In genomic region chr17:88004892-88005291, GRCm38 (mm10) we compare ENCODE assay signal across 21 mouse cellular contexts. TPM values are rescaled to one million over a fixed set of nuclear protein-coding genes. Genes with fewer than 3 reads are reported as not detected.
DNase-seq lines count a peak whose midpoint lies in the region; ATAC-seq lines count a peak whose summit lies in the region.
"Had no signal": no experiment of that assay in that cellular context is flagged by ENCODE, and none has a peak within 500 bp of the region (broad histone marks: within the 10 kb centered on the region; RNA-seq: fewer than 3 reads in every experiment).

No protein-coding gene starts in this region.

- no peak overlapping the region for H3K9ac ChIP-seq in heart, embryonic 12.5 days
- no peak overlapping the region for H3K9ac ChIP-seq in intestine, embryonic 14.5 days (ENCODE audit: low read length)
- H3K9ac ChIP-seq in intestine, embryonic 15.5 days: no peak overlapping the region
- H3K9ac ChIP-seq: embryonic facial prominence, embryonic 12.5 days; forebrain, embryonic 13.5 days; forebrain, embryonic 15.5 days; forebrain, postnatal 0 days had no signal

- H3K4me1 ChIP-seq in heart, embryonic 12.5 days (replicated peaks): peaks cover 8% of the 10 kb centered on the region; the same call in 1 of the 2 replicates
- H3K4me1 ChIP-seq in intestine, embryonic 14.5 days (replicated peaks; ENCODE audit: control insufficient read depth, insufficient read depth, low read length): no peaks in the 10 kb centered on the region
- H3K4me1 ChIP-seq in intestine, embryonic 15.5 days (replicated peaks): no peaks in the 10 kb centered on the region
- H3K4me1 ChIP-seq: embryonic facial prominence, embryonic 10.5 days; embryonic facial prominence, embryonic 12.5 days; forebrain, embryonic 13.5 days; forebrain, embryonic 15.5 days had no signal

- no peaks in the 10 kb centered on the region for H3K27me3 ChIP-seq in heart, embryonic 12.5 days (replicated peaks)
- no peaks in the 10 kb centered on the region for H3K27me3 ChIP-seq in intestine, embryonic 14.5 days (replicated peaks; ENCODE audit: control insufficient read depth, insufficient read depth, low read length)
- H3K27me3 ChIP-seq in intestine, embryonic 15.5 days (replicated peaks): no peaks in the 10 kb centered on the region
- H3K27me3 ChIP-seq: embryonic facial prominence, embryonic 12.5 days; forebrain, embryonic 13.5 days; forebrain, embryonic 15.5 days; Patski had no signal

- ATAC-seq in heart, embryonic 12.5 days (ENCODE audit: insufficient number of reproducible peaks, low FRiP score): no peak
- no peak for ATAC-seq in intestine, embryonic 14.5 days (replicated peaks; ENCODE audit: low FRiP score, low TSS enrichment, low read depth)
- no peak for ATAC-seq in intestine, embryonic 15.5 days
- ATAC-seq: activated CD4-positive, CD25-positive, alpha-beta regulatory T cell, adult 4 months; forebrain, embryonic 13.5 days; forebrain, embryonic 15.5 days; forebrain, postnatal 0 days; Patski had no signal

- H3K4me2 ChIP-seq in heart, embryonic 12.5 days: no peak overlapping the region
- no peak overlapping the region for H3K4me2 ChIP-seq in intestine, embryonic 14.5 days (ENCODE audit: low read length)
- H3K4me2 ChIP-seq in intestine, embryonic 15.5 days (replicated peaks): no peak overlapping the region
- H3K4me2 ChIP-seq: embryonic facial prominence, embryonic 12.5 days; forebrain, embryonic 13.5 days; forebrain, embryonic 15.5 days had no signal

- 82% methylated on average over 1 of the region's 1 CpGs for whole genome bisulfite sequencing in heart, embryonic 12.5 days
- 97% methylated on average over 1 of the region's 1 CpGs for WGBS in intestine, embryonic 14.5 days
- WGBS in intestine, embryonic 15.5 days: 91% methylated on average over 1 of the region's 1 CpGs

- no peaks in the 10 kb centered on the region for H3K9me3 ChIP-seq in heart, embryonic 12.5 days (replicated peaks)
- no peaks in the 10 kb centered on the region for H3K9me3 ChIP-seq in intestine, embryonic 14.5 days (ENCODE audit: control insufficient read depth, low read length)
- no peaks in the 10 kb centered on the region for H3K9me3 ChIP-seq in intestine, embryonic 15.5 days
- H3K9me3 ChIP-seq: embryonic facial prominence, embryonic 10.5 days; embryonic facial prominence, embryonic 12.5 days; forebrain, embryonic 13.5 days; forebrain, embryonic 15.5 days; G1E had no signal

- no peak overlapping the region for H3K4me3 ChIP-seq in heart, embryonic 12.5 days
- no peak overlapping the region for H3K4me3 ChIP-seq in intestine, embryonic 14.5 days (ENCODE audit: low read depth, low read length)
- no peak overlapping the region for H3K4me3 ChIP-seq in intestine, embryonic 15.5 days (replicated peaks)
- H3K4me3 ChIP-seq: embryonic facial prominence, embryonic 10.5 days; embryonic facial prominence, embryonic 12.5 days; forebrain, embryonic 13.5 days; forebrain, embryonic 15.5 days had no signal

- DNase-seq in heart, postnatal 10 days: no peak
- DNase-seq in intestine, embryonic 14.5 days (ENCODE audit: low spot score): peak; percentile 37
- DNase-seq in kidney, adult 8-10 months: no peak
- DNase-seq: adrenal gland, adult 8-10 months; adrenal gland, postnatal 14 days; adrenal gland, postnatal 36 days; cerebellum, adult 11-12 months; cerebellum, adult 2 months; cerebellum, adult 9-10 months; cerebellum, postnatal 10 days; cerebellum, postnatal 25 days; forebrain, postnatal 0 days had no signal

- peaks cover 68% of the 10 kb centered on the region for H3K36me3 ChIP-seq in heart, embryonic 12.5 days
- H3K36me3 ChIP-seq in intestine, embryonic 14.5 days (ENCODE audit: control insufficient read depth, insufficient read depth, low read length): peaks cover 83% of the 10 kb centered on the region
- H3K36me3 ChIP-seq in intestine, embryonic 15.5 days: 0 out of 2 replicates have a peak, but pooled peaks cover 14% of the 10 kb centered on the region

- intact Hi-C loops in heart, postnatal 10 days (cut with DNase I): no loop called here

- 0 out of 2 replicates have a peak overlapping the region, but pooled peaks have one; percentile 37 for H3K27ac ChIP-seq in heart, embryonic 12.5 days (ENCODE audit: poor library complexity, severe bottlenecking)
- H3K27ac ChIP-seq in intestine, embryonic 14.5 days (ENCODE audit: low read depth): no peak overlapping the region
- no peak overlapping the region for H3K27ac ChIP-seq in intestine, embryonic 15.5 days
- H3K27ac ChIP-seq: embryonic facial prominence, embryonic 10.5 days; embryonic facial prominence, embryonic 12.5 days; forebrain, embryonic 13.5 days; forebrain, embryonic 15.5 days had no signal

RNA-seq across cellular contexts. Expression of gene Msh6, which starts 30.0 kb away (rescaled TPM):
- 40.3 and 43.3 TPM in 2 replicates for polyA plus RNA-seq in heart, embryonic 12.5 days (2016; fragmentation: Nextera tagmentation; extraction: Ambion mirVana)
- 10 to 100 TPM; 10.2 to 15.1 TPM for total RNA-seq in heart, postnatal 10 days (2021)
- polyA plus RNA-seq in intestine, embryonic 14.5 days (2014; fragmentation: Nextera tagmentation; extraction: Ambion mirVana): 58.7 and 62.2 TPM in 2 replicates
- polyA plus RNA-seq in intestine, embryonic 15.5 days (2015; fragmentation: Nextera tagmentation; extraction: Ambion mirVana): 42.9 and 45.2 TPM in 2 replicates
